Mouse (Mus musculus) embryonic fibroblast, embryonic 13.5 days (primary cell): ENCODE measurements around the gene Upk3a.

Experiments used
- CTCF ChIP-seq: IDR thresholded peaks from 2 replicates; pipeline ENCODE4 v1.5.1; 2011; ENCODE audit warnings: mild to moderate bottlenecking, control low read depth, low read length, moderate library complexity, borderline replicate concordance; ENCODE audit not compliant: insufficient read depth
- POLR2A ChIP-seq: IDR thresholded peaks from 2 replicates; pipeline ENCODE4 v1.6.1; 2011; ENCODE audit warnings: low read depth, mild to moderate bottlenecking, control low read depth, low read length, moderate library complexity

GRCm38 (mm10) chr15:84987020-84987815, 29.7 kb upstream of the Upk3a start:
- TF ChIP-seq CTCF, result no peak
- TF ChIP-seq POLR2A, result no peak
